Mouse (Mus musculus): ENCODE data around the gene Olfr71. TPM values are rescaled to one million over a fixed set of nuclear protein-coding genes. Genes with fewer than 3 reads are reported as not detected.

The Olfr71 gene
- polyA plus RNA-seq, 1 experiment from 2014 or later, result not detected

- Histone ChIP-seq H3K27me3 (ENCODE audit: control insufficient read depth, insufficient read depth, low read length) (no peaks in the 10 kb centered on the region), H3K4me2 (replicated peaks; ENCODE audit: low read depth, low read length) (no peak overlapping the region), H3K36me3 (ENCODE audit: control insufficient read depth, insufficient read depth, low read length) (no peaks in the 10 kb centered on the region), H3K9me3 (ENCODE audit: control insufficient read depth, low read length) (no peaks in the 10 kb centered on the region), H3K4me1 (replicated peaks; ENCODE audit: control insufficient read depth, insufficient read depth, low read length) (no peaks in the 10 kb centered on the region), H3K9ac (ENCODE audit: low read depth, low read length) (no peak overlapping the region), H3K4me3 (ENCODE audit: low read depth, low read length) (no peak overlapping the region), H3K27ac (ENCODE audit: low read depth, low read length) (no peak overlapping the region)
- ATAC-seq (ENCODE audit: low FRiP score) (no peak), DNase-seq (ENCODE audit: low spot score) (no peak)
- 93% methylated on average over 13 of the region's 13 CpGs for WGBS
These were observed 13.5 kb downstream of the Olfr71 start for GRCm38 (mm10) chr4:43696561-43696960.

GRCm38 (mm10) chr4:43695249-43695671 is 14.8 kb downstream of the Olfr71 start:
- no peaks in the 10 kb centered on the region for H3K27me3 ChIP-seq (ENCODE audit: control insufficient read depth, insufficient read depth, low read length)
- no peak overlapping the region for H3K9ac ChIP-seq (ENCODE audit: low read depth, low read length)
- H3K4me1 ChIP-seq (replicated peaks; ENCODE audit: control insufficient read depth, insufficient read depth, low read length), result no peaks in the 10 kb centered on the region
- DNase-seq (ENCODE audit: low spot score), result no peak
- H3K9me3 ChIP-seq (ENCODE audit: control insufficient read depth, low read length), result no peaks in the 10 kb centered on the region
- no peak for ATAC-seq (ENCODE audit: low FRiP score)
- WGBS, result 38% methylated on average over 9 of the region's 9 CpGs
- H3K27ac ChIP-seq (ENCODE audit: low read depth, low read length), result no peak overlapping the region
- H3K36me3 ChIP-seq (ENCODE audit: control insufficient read depth, insufficient read depth, low read length), result no peaks in the 10 kb centered on the region
- H3K4me2 ChIP-seq (replicated peaks; ENCODE audit: low read depth, low read length), result no peak overlapping the region
- no peak overlapping the region for H3K4me3 ChIP-seq (ENCODE audit: low read depth, low read length)

DNA sequence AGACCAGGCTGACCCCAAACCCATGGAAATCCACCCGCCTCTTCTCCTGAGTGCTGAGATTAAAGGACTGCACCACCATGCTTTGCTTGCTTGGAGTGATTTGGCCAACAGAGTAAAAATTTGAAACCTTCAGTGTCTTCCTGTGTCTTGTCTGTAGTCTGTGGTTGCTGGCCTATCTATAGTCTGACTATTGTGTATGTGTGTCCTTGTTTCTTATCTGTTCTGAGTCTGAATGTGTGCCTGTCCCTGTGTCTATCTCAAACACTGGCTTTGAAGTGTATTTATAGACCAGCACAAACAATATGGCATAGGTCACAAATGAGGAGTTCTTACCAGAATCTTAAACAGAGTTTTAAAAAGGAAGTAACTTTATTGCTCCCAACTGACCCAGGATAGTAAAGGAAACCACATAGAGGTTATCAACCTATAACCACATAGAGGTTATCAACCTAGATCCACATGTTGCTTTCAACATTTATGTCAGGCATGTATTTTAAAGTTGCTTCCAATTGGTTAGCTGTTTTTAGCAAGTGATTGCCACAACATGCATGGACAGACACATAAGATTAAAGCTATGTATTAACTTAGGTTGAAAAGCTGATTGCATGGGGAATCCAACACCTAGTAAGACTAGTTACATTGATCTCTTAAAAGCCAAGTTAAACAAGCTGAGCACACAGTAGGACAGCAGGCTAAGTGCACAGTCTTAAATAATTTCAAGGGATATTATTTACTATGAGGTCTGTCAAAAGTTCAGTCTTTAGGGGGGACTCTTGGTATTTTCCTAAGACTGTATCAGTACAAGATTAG is 15.4 kb downstream of the Olfr71 start:
- H3K27me3 ChIP-seq (ENCODE audit: control insufficient read depth, insufficient read depth, low read length), result no peaks in the 10 kb centered on the region
- H3K36me3 ChIP-seq (ENCODE audit: control insufficient read depth, insufficient read depth, low read length), result no peaks in the 10 kb centered on the region
- H3K4me2 ChIP-seq (replicated peaks; ENCODE audit: low read depth, low read length), result no peak overlapping the region
- no peak overlapping the region for H3K27ac ChIP-seq (ENCODE audit: low read depth, low read length)
- no peaks in the 10 kb centered on the region for H3K9me3 ChIP-seq (ENCODE audit: control insufficient read depth, low read length)
- no peak overlapping the region for H3K9ac ChIP-seq (ENCODE audit: low read depth, low read length)
- ATAC-seq (ENCODE audit: low FRiP score) (no peak), DNase-seq (ENCODE audit: low spot score) (no peak)
- WGBS, result 94% methylated on average over 1 of the region's 1 CpGs
- no peak overlapping the region for H3K4me3 ChIP-seq (ENCODE audit: low read depth, low read length)
- H3K4me1 ChIP-seq (replicated peaks; ENCODE audit: control insufficient read depth, insufficient read depth, low read length), result no peaks in the 10 kb centered on the region

DNA sequence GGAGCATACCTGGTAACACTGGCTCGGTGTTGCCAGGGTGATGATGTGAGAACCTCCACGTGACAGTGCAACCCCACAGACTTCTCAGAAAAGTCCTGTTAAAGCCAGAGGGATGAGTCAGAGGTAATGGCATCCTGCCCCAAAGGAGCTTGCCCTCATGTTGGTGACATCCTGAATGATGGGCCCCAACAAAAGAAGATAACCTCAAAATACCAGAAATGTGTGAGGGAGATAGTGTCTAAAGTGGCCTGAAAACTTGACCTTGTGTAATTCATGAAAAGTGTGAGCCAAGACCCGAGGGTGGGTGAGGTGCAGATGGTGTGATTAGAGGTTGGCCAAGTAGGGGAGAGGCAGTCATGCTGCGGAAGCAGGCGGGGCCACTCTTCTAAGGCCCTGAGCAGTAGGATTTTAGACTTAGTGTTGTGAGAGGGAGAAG is 16.2 kb downstream of the Olfr71 start:
- no peak overlapping the region for H3K27ac ChIP-seq (ENCODE audit: low read depth, low read length)
- no peak overlapping the region for H3K4me2 ChIP-seq (replicated peaks; ENCODE audit: low read depth, low read length)
- H3K4me1 ChIP-seq (replicated peaks; ENCODE audit: control insufficient read depth, insufficient read depth, low read length), result no peaks in the 10 kb centered on the region
- H3K4me3 ChIP-seq (ENCODE audit: low read depth, low read length), result no peak overlapping the region
- no peaks in the 10 kb centered on the region for H3K9me3 ChIP-seq (ENCODE audit: control insufficient read depth, low read length)
- no peaks in the 10 kb centered on the region for H3K36me3 ChIP-seq (ENCODE audit: control insufficient read depth, insufficient read depth, low read length)
- no peaks in the 10 kb centered on the region for H3K27me3 ChIP-seq (ENCODE audit: control insufficient read depth, insufficient read depth, low read length)
- H3K9ac ChIP-seq (ENCODE audit: low read depth, low read length), result no peak overlapping the region
- no peak for ATAC-seq (ENCODE audit: low FRiP score)
- no peak for DNase-seq (ENCODE audit: low spot score)
- WGBS, result 86% methylated on average over 5 of the region's 5 CpGs

DNA sequence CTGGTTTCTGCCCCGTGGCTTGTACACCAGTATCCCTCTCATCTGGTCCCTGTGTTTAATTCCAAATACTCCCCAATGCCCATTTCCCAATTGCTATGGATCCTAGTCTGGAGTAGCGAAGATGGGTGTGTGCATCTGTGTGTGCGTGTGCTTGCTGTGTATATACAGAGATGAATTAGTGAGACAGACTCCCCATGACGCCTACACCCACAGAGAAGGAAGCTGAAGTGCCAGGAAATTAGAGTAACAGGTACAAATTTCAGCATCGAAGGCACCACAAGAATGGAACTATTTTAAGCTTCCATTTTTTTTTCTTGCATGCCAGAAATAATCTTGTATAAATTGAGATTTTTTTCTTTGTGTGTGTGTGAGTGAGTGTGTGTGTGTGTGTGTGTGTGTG is 19.0 kb downstream of the Olfr71 start:
- no peaks in the 10 kb centered on the region for H3K27me3 ChIP-seq (ENCODE audit: control insufficient read depth, insufficient read depth, low read length)
- ATAC-seq (ENCODE audit: low FRiP score), result no peak
- no peak overlapping the region for H3K27ac ChIP-seq (ENCODE audit: low read depth, low read length)
- no peak for DNase-seq (ENCODE audit: low spot score)
- no peak overlapping the region for H3K4me2 ChIP-seq (replicated peaks; ENCODE audit: low read depth, low read length)
- 82% methylated on average over 5 of the region's 5 CpGs for WGBS
- no peaks in the 10 kb centered on the region for H3K36me3 ChIP-seq (ENCODE audit: control insufficient read depth, insufficient read depth, low read length)
- no peaks in the 10 kb centered on the region for H3K9me3 ChIP-seq (ENCODE audit: control insufficient read depth, low read length)
- no peak overlapping the region for H3K4me3 ChIP-seq (ENCODE audit: low read depth, low read length)
- H3K4me1 ChIP-seq (replicated peaks; ENCODE audit: control insufficient read depth, insufficient read depth, low read length), result no peaks in the 10 kb centered on the region
- H3K9ac ChIP-seq (ENCODE audit: low read depth, low read length), result no peak overlapping the region

DNA sequence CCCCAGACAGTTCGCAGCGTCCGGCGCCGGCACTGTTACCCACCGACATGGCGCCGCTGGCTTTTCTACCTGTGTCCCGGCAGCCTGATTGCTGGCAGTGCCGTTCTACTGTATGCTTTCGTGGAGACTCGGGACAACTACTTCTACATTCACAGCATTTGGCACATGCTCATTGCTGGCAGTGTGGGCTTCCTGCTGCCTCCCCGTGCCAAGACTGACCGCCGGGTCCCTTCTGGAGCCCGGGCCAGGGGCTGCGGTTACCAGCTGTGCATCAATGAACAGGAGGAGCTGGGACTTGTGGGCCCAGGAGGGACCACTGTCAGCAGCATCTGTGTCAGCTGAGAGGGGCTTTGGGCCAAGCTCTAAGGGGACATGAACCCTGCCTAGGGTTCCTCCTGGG is 20.0 kb downstream of the Olfr71 start:
- no peak overlapping the region for H3K27ac ChIP-seq (ENCODE audit: low read depth, low read length)
- H3K4me1 ChIP-seq (replicated peaks; ENCODE audit: control insufficient read depth, insufficient read depth, low read length), result no peaks in the 10 kb centered on the region
- no peak overlapping the region for H3K9ac ChIP-seq (ENCODE audit: low read depth, low read length)
- no peak overlapping the region for H3K4me2 ChIP-seq (replicated peaks; ENCODE audit: low read depth, low read length)
- DNase-seq (ENCODE audit: low spot score), result no peak
- no peaks in the 10 kb centered on the region for H3K27me3 ChIP-seq (ENCODE audit: control insufficient read depth, insufficient read depth, low read length)
- no peaks in the 10 kb centered on the region for H3K9me3 ChIP-seq (ENCODE audit: control insufficient read depth, low read length)
- no peaks in the 10 kb centered on the region for H3K36me3 ChIP-seq (ENCODE audit: control insufficient read depth, insufficient read depth, low read length)
- no peak overlapping the region for H3K4me3 ChIP-seq (ENCODE audit: low read depth, low read length)
- 94% methylated on average over 17 of the region's 17 CpGs for WGBS
- ATAC-seq (ENCODE audit: low FRiP score), result no peak

DNA sequence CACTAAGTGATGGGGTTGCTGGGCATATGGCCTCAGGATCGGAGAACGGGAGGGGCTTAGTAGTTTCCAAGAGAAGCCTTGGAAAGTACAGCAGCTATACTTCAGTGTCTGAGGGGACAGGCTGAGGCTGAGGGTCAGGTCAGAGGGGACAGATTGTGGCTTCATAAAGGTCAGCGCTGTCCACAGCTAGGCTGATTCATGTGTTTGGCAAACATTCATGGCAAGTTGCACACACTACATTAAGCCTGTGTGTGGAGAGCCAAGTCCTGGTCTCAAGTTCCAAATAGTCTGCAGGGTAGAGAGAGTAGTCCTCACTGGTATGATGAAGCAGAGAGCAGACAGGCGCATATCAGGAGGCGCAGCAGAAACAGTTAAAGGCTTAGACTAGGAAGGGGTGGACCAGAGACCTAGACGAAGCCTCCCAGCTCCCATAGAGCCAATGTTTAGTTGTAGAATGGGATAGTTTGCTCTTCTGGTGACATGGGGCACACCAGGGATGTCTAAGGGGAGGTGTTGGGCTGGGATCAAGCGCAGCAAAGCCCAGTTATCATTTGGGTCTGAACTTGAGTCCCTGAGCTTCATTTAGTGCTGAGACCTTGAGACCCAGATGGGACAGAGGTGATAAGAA is 30.5 kb downstream of the Olfr71 start:
- Histone ChIP-seq H3K9ac (ENCODE audit: low read depth, low read length) (no peak overlapping the region), H3K27me3 (ENCODE audit: control insufficient read depth, insufficient read depth, low read length) (no peaks in the 10 kb centered on the region), H3K36me3 (ENCODE audit: control insufficient read depth, insufficient read depth, low read length) (no peaks in the 10 kb centered on the region), H3K9me3 (ENCODE audit: control insufficient read depth, low read length) (no peaks in the 10 kb centered on the region), H3K4me1 (replicated peaks; ENCODE audit: control insufficient read depth, insufficient read depth, low read length) (no peaks in the 10 kb centered on the region), H3K4me3 (ENCODE audit: low read depth, low read length) (no peak overlapping the region), H3K27ac (ENCODE audit: low read depth, low read length) (no peak overlapping the region), H3K4me2 (replicated peaks; ENCODE audit: low read depth, low read length) (no peak overlapping the region)
- 90% methylated on average over 7 of the region's 7 CpGs for WGBS
- ATAC-seq (ENCODE audit: low FRiP score) (no peak), DNase-seq (ENCODE audit: low spot score) (no peak)

GRCm38 (mm10) chr4:43678541-43678940 is 31.5 kb downstream of the Olfr71 start:
- ATAC-seq (ENCODE audit: low FRiP score), result no peak
- no peaks in the 10 kb centered on the region for H3K9me3 ChIP-seq (ENCODE audit: control insufficient read depth, low read length)
- H3K27me3 ChIP-seq (ENCODE audit: control insufficient read depth, insufficient read depth, low read length), result no peaks in the 10 kb centered on the region
- no peaks in the 10 kb centered on the region for H3K4me1 ChIP-seq (replicated peaks; ENCODE audit: control insufficient read depth, insufficient read depth, low read length)
- H3K9ac ChIP-seq (ENCODE audit: low read depth, low read length), result no peak overlapping the region
- WGBS, result 86% methylated on average over 6 of the region's 6 CpGs
- no peak for DNase-seq (ENCODE audit: low spot score)
- no peak overlapping the region for H3K4me2 ChIP-seq (replicated peaks; ENCODE audit: low read depth, low read length)
- H3K4me3 ChIP-seq (ENCODE audit: low read depth, low read length), result no peak overlapping the region
- no peaks in the 10 kb centered on the region for H3K36me3 ChIP-seq (ENCODE audit: control insufficient read depth, insufficient read depth, low read length)
- no peak overlapping the region for H3K27ac ChIP-seq (ENCODE audit: low read depth, low read length)

GRCm38 (mm10) chr4:43675608-43676007 is 34.4 kb downstream of the Olfr71 start:
- Histone ChIP-seq H3K4me2 (replicated peaks; ENCODE audit: low read depth, low read length) (no peak overlapping the region), H3K27ac (ENCODE audit: low read depth, low read length) (no peak overlapping the region), H3K27me3 (ENCODE audit: control insufficient read depth, insufficient read depth, low read length) (no peaks in the 10 kb centered on the region), H3K4me3 (ENCODE audit: low read depth, low read length) (no peak overlapping the region), H3K9ac (ENCODE audit: low read depth, low read length) (no peak overlapping the region), H3K9me3 (ENCODE audit: control insufficient read depth, low read length) (no peaks in the 10 kb centered on the region), H3K4me1 (replicated peaks; ENCODE audit: control insufficient read depth, insufficient read depth, low read length) (no peaks in the 10 kb centered on the region), H3K36me3 (ENCODE audit: control insufficient read depth, insufficient read depth, low read length) (no peaks in the 10 kb centered on the region)
- DNase-seq (ENCODE audit: low spot score) (no peak), ATAC-seq (ENCODE audit: low FRiP score) (no peak)
- WGBS, result 82% methylated on average over 4 of the region's 4 CpGs
